Mouse (Mus musculus): ENCODE results near the gene Aifm2.

Aifm2 gene

GRCm38 (mm10) chr10:61715996-61716864 is 1.2 kb downstream of the Aifm2 start:
- DNase-seq (ENCODE audit: low spot score), result no peak

DNA sequence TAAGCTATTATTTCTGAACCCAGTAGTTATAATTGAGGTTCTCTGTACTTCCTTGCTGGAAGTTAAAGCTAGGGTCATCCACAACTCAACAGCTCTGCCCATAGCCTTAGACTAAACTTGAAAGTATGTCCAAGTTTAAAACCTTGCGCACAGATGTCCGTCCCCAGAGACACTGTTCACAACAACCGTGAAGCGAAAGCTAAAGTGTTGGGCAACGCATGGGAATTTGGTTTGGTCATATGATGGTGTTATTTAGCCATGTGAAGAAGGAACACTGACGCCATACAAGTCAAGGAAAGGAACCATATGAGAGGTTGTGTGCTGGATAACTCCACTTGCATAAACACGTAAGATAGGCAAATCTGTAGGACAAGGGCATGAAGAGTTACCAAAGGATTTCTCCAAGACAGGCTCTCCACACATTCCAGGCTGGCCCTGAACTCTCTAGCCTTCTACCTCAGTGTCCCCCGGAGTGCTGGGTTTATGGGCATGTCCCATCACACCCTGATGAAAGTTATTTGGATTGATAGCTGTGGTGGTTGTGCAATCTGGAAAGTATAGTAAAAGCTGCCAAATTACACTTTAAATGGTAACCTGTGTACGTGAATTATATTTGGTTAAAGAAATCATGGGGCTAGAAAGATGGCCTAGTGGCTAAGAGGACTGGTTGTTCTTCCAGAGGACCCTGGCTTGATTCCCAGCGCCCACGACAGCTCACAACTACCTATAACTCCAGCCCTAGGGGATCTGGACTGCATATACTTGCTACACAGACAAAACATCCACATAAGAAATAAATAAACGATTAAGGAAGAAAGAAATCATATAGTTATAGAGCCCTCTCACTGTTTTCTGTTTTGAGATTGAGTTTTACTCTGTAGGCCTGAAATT is 2.6 kb downstream of the Aifm2 start:
- DNase-seq (ENCODE audit: low spot score), result no peak

GRCm38 (mm10) chr10:61720331-61720730 is 5.3 kb downstream of the Aifm2 start:
- DNase-seq (ENCODE audit: low spot score), result no peak

DNA sequence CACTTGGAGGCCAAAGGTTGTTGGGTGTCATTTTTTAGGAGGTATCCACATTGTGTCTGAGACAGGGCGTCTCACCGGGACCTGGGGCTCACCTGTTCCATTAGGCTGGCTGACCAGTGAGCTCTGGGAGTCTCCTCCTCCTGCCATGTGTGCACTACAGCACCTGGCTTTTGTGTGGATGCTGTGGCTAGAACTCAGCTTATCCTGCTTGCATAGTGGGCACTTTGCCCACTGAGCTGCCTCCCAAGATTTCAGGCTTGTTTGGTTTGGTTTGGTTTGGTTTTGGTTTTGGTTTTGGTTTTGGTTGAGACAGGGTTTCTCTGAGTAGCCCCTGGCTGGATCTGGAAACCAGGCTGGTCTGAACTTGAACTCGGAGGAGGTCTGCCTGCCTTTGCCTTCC is 7.2 kb downstream of the Aifm2 start:
- DNase-seq (ENCODE audit: low spot score), result no peak

- DNase-seq (ENCODE audit: low spot score), result no peak
Observed at GRCm38 (mm10) chr10:61723271-61723670, 8.2 kb downstream of the Aifm2 start.

DNA sequence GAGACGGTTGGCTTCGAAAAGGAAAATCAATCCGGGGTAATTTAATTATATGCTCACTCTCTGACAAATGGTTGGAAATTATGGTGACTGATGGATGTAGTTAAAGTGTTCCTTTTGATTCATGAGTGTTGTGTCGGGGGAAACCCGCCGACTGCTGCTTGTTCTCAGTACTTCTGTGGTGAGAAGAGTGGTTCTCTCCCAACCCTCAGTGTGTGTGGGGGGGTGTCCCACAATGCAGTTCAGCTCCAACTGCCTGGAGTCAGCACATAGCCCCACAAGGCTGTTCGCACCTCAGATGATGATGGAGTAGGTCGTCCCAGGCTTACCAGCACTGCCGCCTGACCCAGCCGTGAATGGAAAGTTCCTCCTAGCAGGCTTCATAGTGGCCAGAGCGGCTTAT is 14.1 kb downstream of the Aifm2 start:
- no peak for DNase-seq (ENCODE audit: low spot score)

DNA sequence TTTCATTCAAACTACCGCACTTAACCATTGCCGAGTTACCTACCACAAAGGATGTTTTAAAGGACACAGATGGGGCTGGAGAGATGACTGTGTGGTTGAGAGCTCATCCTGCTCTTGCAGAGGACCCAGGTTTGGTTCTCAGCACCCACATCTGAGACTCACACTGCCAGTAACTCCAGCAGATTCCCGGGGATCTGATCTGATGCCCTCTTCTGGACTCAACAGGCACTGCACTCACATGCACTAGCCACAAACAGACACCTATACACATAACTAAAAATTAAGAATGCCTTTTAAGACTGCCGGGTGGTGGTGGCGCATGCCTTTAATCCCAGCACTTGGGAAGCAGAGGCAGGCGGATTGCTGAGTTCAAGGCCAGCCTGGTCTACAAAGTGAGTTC is 15.1 kb downstream of the Aifm2 start:
- DNase-seq (ENCODE audit: low spot score), result no peak

- DNase-seq (ENCODE audit: low spot score), result no peak
Observed at GRCm38 (mm10) chr10:61734377-61734776, 19.3 kb downstream of the Aifm2 start.

- DNase-seq (ENCODE audit: low spot score), result no peak
Observed at GRCm38 (mm10) chr10:61736671-61737078, 21.6 kb downstream of the Aifm2 start.

DNA sequence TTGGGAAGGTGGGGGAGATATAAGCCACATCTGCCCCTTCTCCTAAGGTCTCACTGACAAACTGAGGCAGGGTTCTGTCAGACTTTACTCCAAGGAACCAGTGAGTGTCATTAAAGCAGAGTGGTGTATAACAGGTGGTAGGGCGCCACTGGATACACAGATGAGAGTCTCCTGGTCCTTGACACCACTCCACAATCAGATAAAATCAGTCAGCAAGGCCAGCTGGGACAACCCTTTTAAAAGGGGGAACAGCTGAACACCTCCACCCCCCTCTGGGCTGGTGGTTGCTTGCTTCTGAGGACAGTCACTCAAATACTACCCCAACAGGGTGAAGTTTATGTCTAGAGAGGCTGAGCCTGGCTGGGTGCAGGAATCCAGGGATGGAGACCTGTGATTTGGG is 22.5 kb downstream of the Aifm2 start:
- DNase-seq (ENCODE audit: low spot score), result no peak

DNA sequence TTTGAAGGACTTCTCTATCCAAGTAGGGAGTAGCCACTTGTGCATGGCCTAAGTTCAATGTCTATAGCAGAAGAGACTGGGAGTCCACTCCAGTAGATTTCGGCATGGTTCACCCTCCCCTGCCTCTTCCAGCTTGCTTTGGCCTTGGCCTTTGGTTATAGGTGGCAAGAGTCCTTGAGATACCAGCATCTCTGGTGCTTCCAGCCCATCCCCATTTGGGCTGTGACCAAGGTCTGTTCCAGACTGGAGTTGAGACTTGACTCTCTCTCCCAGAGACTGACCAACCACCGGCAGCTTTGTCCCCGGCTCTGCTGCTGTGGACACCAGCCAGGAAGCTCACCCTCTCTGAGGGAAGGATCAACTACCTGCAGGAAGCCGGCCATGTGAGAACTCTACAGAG is 23.1 kb downstream of the Aifm2 start:
- DNase-seq (ENCODE audit: low spot score), result no peak

DNA sequence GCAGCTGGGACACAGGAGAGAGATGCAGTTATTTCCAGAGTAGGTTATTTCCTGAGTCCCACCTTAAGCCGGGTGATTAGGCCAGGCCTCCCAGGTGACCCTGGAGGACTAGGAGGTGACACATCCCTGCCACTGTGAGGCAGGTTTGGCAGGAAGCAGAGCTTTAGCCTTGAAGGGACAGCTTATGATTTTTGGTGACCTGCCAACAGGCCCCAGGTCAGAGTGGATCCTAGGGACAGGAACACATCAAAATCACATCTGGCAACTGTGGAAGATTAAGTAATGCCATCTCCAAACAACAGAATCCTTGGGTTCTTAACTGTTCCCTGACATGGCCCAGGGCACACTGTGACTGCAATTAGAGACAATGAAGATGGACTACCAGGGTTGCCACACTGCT is 26.2 kb downstream of the Aifm2 start:
- DNase-seq (ENCODE audit: low spot score), result no peak

DNA sequence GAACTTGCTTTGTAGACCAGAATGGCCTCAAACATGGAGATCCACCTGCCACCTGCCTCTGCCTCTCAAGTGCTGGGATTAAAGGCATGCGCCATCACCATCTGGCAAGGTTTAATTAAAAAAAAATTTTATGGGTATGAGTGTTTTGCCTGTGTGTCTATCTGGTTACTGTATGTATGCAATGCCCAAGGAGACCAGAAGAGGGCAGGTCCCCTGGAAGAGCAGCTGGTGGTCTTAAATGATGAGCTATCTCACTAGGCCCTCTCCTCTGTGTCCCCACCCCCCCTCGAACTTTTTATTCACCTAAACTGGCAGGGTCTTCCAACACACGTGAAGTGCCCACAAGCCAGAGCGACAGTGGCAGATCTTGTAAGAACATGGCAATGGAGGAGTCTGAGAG is 26.8 kb downstream of the Aifm2 start:
- no peak for DNase-seq (ENCODE audit: low spot score)

DNA sequence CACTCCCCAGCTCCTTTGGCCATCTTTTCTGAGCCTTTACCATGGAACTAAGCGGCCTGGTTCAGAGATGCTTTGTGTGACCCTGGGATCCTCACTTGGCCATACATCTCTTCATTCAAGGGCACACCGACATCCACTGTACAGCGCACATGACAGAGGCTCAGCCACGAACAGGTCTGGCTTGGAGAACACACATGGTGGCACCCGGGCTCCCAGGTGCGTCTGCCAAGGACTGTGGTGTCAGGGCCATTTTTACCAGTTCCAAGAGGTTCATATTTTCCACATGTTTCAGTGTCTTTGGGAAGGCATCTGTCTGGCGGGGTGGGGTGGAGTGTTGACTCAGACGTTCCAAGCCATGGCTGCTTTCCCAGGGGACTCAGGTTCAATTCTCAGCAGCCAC is 27.3 kb downstream of the Aifm2 start:
- DNase-seq (ENCODE audit: low spot score), result no peak

- no peak for DNase-seq (ENCODE audit: low spot score)
Observed at GRCm38 (mm10) chr10:61745133-61745532, 30.1 kb downstream of the Aifm2 start.

DNA sequence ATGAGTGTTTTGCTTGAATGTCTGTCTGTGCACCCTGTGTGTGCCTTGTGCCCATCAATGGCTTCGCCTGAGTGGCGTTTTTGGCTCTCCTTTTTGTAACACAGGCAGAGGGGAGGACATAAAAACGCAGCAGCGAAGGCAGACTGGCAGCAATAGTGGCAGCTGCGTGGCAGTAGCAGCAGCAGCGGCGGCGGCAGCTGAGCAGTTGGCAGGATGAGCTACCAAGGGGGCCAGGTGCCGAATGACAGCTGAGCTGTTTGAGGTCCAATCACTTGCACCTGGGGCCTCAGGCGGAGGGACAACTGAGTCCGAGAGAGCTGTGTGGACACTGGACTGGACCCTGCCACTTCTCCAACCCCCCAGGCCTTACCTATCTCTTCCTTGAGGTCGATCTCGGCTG is 32.2 kb downstream of the Aifm2 start:
- no peak for DNase-seq (ENCODE audit: low spot score)

DNA sequence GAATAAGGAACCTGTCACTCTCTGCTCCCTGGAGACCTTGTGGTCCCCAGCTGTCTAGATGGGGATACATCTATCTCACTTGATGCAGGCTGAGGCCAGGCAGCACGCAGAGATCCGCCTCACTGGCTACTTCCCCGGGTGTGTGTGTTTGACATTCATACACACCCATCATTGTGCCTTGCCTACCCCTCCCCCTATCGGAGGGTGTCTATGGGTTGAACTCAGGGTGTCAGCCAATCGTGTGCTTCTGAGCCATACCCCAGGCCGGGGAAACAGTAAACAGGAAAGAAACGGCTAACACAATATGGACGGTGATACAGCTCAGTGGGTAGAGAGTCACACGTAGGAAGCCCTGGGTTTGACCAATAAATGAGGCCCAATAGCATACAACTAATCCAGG is 35.0 kb downstream of the Aifm2 start:
- no peak for DNase-seq (ENCODE audit: low spot score)

DNA sequence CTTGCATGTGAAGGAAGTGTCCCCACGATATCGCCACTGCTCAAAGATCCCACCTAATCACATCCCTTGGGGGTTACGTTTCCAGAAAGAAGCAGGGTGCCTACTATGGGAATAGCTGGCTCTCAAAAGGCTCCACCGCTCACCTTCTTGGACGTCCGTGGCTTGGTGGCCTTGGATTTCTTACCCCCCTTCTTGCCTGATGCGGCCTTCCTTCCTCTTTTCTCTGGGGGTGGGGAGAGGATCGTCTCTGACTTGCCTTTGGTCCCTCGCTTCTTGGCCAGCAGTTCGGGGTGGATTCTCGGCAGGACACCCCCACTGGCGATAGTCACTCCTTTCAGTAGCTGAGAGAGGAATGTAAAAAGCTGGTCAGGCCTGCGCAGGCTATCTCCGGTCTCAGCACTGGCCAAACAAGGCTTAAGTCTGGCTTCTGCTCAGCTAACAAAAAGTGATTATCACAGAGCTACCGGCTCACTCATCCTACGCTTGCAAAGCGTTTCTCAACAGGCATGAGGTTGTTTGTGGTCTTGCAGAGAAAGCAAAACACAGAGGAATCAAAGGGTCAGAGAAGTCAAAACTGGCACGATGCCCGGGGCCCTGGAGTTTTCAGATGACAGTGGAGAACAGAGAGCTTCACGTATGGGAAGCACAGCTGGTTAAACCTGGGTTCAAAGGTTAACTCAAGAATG is 36.6 kb downstream of the Aifm2 start:
- no peak for DNase-seq (ENCODE audit: low spot score)

- no peak for DNase-seq (ENCODE audit: low spot score)
Observed at GRCm38 (mm10) chr10:61753071-61753470, 38.0 kb downstream of the Aifm2 start.

DNA sequence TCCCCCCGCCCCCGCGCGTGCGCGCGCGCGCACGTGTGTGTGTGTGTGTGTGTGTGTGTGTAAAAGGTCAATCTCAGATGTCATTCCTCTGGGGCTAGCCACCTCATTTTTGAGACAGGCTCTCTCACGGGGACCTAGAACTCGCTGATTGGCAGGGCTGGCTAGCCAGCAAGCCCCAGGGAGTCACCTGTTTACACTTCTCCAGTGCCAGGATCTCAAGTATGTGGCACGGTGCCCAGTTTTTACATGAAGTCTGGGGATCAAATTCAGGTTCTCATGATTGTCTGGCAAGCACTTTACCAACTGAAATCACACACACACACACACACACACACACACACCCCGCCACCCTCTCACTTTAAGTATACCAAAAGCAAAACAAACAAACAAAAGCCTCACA is 42.0 kb downstream of the Aifm2 start:
- no peak for DNase-seq (ENCODE audit: low spot score)

DNA sequence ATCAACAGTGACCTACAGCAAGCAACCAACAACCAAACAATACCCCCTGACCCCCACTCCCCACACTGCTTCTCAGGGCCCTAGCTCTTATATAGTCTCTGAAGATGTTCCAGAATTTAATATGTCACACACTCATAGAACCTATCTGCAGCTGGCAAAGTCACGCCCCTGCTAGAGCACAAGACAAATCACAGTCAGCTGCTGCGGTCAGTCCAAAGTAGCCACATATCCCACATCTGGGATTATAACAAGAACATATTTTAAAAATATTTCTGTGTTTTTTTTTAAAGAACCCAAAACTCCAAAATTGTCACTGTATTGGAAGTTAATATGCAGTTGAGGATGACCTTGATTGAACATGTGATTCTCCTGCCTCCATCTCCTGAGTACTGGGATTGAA is 43.8 kb downstream of the Aifm2 start:
- DNase-seq (ENCODE audit: low spot score), result no peak

GRCm38 (mm10) chr10:61759869-61760268 is 44.8 kb downstream of the Aifm2 start:
- DNase-seq (ENCODE audit: low spot score), result no peak

GRCm38 (mm10) chr10:61764689-61765088 is 49.6 kb downstream of the Aifm2 start:
- DNase-seq (ENCODE audit: low spot score), result no peak
